Mouse (Mus musculus): ENCODE data around the gene Ccdc130. TPM values are rescaled to one million over a fixed set of nuclear protein-coding genes. Genes with fewer than 3 reads are reported as not detected.
A peak's percentile ranks its signal among the peaks of the same experiment; 100 is the strongest.

Ccdc130 gene
- total RNA-seq (2021) = 1 to 10 TPM; 6.8 to 7.7 TPM
- long read RNA-seq, experiment 1, transcript Ccdc130-202 (10 exons, 2,119 nt) = major isoform, 9 of 9 reads
- long read RNA-seq, experiment 1, partial matches to known transcripts = 0 of 9 reads
- long read RNA-seq, experiment 1, other reads (novel, unspliced or antisense) = 0 of 9 reads
- long read RNA-seq, experiment 2, transcript Ccdc130-201 (9 exons, 1,441 nt) = major isoform, 6 of 18 reads
- long read RNA-seq, experiment 2, transcript Ccdc130-202 (10 exons, 2,119 nt) = major isoform, 6 of 18 reads
- long read RNA-seq, experiment 2, partial matches to known transcripts = 2 of 18 reads
- long read RNA-seq, experiment 2, other reads (novel, unspliced or antisense) = 4 of 18 reads

- DNase-seq = peak; percentile 100
Measured at GRCm38 (mm10) chr8:84269950-84270773, at the start of gene Ccdc130. Ccdc130 (minus strand) TSS chr8:84270380.

GRCm38 (mm10) chr8:84308376-84308775 lies 38.2 kb upstream of the Ccdc130 start:
- no peak for DNase-seq

DNA sequence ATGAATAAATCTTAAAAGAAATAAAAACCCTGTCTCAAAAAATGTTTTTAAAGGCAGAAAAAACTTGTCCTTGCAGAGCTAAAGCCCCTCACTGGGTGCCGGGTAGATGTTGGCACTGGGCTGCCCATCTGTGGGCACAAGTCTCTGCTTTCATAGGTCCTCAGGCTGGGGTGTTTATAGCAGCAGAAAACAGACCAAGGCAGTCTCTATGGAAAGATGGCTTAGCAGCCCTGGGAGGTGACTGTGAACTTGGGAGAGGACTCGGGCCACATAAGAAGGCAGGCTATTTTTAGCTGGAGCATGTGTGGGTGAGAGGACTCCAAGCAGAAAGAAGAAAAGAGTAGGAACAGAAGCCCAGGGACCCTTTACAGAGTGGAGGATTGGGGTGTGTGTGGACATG lies 33.8 kb upstream of the Ccdc130 start:
- no peak for DNase-seq

DNA sequence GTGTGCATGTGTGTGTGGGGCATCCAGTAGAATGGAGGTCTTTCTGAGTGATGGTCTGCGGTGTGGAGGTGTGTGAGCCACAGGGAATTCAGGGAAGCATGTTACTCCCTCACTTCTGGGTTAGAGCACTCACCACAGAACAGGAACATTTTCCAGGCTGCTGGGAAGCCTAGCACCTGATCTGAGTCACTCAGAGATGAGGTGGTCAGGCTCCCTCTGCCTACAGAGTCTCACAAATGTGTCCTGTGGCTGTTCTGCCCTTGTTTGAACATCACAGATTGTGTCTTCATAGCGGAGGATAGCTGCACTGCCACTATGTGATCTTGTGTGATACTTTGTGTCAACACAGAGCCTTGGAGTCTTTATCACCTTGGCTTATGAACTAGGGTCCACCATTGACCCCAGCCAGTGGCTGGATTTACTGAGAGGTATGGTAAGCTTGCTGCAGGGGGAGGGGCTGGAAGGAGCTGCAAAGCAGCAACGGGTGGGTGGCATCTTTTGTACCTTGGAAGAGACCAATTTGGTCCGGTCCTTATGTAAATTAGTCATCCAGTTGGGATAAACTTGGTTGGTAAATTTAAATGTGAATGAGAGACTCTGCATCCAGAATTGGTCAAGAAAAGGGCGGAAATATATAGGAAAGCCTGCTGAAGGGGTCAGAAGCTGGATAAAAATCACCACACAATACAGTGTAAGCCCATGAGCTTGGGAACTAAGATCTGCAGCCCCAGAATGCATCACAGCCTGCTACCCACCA lies 27.0 kb upstream of the Ccdc130 start:
- no peak for DNase-seq

- DNase-seq = no peak
Measured at GRCm38 (mm10) chr8:84291688-84292087, 21.5 kb upstream of the Ccdc130 start.

- DNase-seq = no peak
Measured at GRCm38 (mm10) chr8:84291086-84291485, 20.9 kb upstream of the Ccdc130 start.

- DNase-seq = no peak
Measured at GRCm38 (mm10) chr8:84288892-84289291, 18.7 kb upstream of the Ccdc130 start.

DNA sequence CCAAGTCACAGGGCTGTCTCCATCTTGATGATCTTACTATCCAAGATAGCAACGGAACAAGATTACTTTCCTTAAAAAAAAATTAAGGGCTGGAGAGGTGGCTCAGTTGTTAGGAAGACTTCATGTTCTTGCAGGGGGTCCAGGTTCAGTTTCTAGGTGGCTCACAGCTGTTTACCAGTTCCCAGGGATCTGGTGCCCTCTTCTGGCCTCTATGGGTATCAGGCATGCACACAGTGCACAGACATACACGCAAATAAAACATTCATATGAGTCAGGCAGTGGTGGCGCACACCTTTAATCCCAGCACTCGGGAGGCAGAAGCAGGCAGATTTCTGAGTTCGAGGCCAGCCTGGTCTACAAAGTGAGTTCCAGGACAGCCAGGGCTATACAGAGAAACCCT lies 15.5 kb upstream of the Ccdc130 start:
- DNase-seq = peak; percentile 18

DNA sequence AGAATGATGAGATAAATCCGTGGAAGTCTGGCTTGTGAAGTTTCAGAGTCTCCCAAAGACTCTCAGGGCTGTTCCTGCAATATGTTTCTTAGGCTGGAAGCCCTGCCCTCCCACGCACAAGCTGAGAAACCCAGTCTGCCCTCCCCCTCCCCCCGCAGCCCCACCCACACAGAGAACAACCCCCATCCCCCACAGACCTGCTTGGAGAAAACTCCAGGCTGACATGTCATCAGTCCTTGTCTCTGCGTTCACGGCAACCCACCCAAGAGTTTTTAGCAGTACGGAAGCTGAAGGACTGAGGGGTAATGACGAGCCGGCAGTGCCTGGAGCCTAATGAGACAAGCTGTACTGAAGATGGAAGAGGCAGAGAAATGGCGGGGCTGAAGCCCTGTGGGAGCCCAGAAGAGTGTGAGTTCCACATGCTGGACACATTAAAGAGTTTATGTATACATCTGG lies 14.5 kb upstream of the Ccdc130 start:
- DNase-seq = peak; percentile 43

DNA sequence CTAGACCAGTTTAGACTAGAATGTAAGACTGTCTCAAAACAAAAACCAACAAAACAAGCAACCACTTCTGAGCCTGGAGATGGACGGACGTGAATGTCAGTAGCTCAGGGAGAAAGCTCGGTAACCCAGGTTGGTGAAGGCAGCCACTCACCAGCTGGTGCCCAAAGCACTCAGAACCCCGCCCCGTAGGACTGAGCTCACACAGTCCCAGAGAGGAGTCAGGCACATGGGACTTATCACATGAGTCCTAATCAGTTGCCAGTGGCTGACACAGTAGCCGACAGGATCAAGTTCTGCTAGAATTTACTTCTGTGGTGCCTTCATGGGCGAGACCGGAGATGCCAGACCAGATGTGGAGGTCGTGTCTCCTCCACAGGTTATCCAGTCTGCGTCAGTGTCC lies 10.6 kb upstream of the Ccdc130 start:
- DNase-seq = no peak

- DNase-seq = no peak
Measured at GRCm38 (mm10) chr8:84276447-84276846, 6.3 kb upstream of the Ccdc130 start.

DNA sequence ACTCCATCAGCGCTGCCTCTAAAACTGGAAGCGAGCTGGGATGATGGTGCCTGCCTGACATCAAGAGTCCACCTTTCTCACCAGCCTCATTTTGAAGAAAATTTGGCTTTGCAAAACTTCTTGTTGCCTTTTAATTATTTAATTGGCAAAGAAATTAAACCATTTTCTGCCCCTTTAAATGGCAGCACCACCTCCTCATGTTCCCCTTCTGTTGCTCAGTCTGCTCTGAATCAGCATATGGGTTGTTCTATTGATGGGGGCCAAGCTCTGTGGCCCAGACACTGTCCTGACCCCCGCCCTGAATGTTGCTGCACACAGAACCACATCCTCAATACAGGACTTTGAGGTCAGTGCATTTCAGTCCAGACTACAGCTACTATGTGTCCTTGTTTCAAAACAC lies 3.8 kb upstream of the Ccdc130 start:
- no peak for DNase-seq

DNA sequence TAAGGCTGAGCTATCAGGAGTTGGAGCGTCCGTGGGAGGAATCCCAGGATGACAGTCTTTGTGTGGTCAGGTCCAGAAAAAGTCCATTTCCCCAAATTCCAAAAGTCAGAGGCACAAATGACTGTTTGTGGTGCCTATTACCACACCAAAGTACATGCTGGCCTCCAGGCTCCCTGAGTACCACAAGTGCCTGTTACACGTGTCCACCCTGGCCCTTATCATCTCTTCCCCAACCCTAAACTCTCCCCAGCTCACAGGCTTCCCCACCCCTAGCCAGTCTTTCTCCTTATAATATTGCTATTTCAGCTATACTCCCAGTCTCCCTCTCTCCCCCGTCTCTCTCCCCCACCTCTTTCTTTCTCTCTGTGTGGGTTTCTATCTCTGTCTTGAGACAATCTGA lies 2.1 kb upstream of the Ccdc130 start:
- DNase-seq = no peak

DNA sequence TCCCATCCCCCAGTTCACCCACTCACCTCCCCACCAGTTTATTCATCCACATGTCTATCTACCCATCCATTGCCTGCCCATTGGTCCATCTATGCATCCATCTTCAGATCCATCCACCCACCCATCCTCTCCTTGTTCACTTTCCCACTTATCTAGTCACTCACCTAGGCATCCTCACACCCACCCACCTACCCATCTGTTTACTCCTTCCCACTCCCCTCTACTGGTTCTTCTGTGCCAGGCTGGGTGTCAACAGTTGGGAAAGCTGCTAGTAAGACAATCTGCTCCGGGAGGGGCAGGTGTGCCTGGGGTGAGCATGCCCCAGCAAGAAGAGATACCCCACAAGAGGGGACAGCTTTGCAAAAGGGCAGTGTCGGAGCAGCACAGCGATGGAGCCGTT lies 9.1 kb downstream of the Ccdc130 start:
- no peak for DNase-seq

GRCm38 (mm10) chr8:84256822-84257610 lies 13.2 kb downstream of the Ccdc130 start, which contains the start of gene Mri1:
Mri1 (minus strand) TSS chr8:84257326.
- DNase-seq = peak; percentile 86

DNA sequence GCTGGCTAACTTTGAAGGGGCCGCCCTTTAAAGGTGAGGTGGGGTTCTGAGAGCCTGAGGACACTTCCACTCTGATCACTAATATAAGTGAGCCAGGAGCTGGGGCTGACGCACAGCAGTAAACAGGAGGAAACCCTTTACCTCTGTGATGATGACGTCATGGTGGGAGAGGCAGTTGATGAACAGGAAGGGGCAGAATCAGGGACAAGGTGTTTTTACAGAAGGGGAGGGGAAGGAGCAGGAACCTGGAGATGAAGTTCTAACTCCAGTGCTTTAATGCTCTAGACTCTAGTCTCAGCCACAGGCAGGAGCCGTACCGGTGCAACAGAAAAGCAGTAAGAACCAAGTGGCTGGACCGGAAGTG lies 13.7 kb downstream of the Ccdc130 start:
- no peak for DNase-seq

GRCm38 (mm10) chr8:84255858-84256257 lies 14.3 kb downstream of the Ccdc130 start:
- DNase-seq = no peak

DNA sequence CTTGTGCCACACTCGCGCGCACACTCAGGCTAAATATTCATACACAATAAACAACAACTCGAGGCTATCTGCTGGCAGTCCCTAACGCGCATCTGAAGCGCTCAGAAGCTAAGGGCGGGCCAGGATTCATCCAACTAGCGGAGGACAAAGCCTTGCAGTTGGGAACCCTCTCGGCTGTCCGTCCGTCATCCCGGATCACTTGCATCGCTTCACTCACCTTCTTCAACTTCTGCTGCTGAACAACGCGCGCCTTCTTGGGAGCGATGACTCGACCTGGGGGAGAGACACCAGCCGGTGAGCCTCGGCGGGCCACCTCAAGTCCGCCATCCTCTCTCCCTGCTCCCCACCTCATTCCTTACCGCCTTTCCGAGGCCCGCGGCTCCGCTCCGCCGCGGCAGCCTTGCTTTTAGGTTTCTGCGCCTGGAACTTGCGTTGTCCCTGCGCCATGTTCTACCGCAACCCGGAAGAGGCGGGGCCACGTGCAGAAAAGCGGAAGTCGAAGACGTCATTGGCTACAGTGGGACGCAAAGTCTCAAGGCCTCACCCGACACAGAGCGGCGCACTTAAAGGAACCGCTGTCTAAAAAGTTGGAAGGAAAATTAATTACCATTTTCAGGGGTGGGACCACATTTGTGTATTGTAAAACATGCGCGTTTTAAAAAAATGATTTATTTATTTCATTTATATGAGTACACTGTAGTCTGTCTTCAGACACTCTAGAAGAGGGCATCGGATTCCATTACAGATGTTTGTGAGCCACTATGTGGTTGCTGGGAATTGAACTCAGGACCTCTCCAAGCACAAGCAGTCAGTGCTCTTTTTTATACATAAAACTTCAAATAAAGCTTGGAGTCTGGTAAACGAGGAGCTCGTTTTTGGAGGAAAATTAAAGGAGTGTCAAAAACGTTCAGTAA lies 20.7 kb downstream of the Ccdc130 start, which contains the start of gene D8Ertd738e:
D8Ertd738e (minus strand) TSS at position 463 of the 914 bp plus-strand sequence.
- peak; percentile 81 for DNase-seq

- no peak for DNase-seq
Measured at GRCm38 (mm10) chr8:84241821-84242220, 28.4 kb downstream of the Ccdc130 start.

- DNase-seq = no peak
Measured at GRCm38 (mm10) chr8:84241167-84241566, 29.0 kb downstream of the Ccdc130 start.
